In genomic region chr10:93053867-93054266, GRCm38 (mm10) we compare ENCODE assay signal across 11 mouse cellular contexts.
"Had no signal": no experiment of that assay in that cellular context is flagged by ENCODE, and none has a peak within 500 bp of the region (broad histone marks: within the 10 kb centered on the region; RNA-seq: fewer than 3 reads in every experiment).

No protein-coding gene starts in this region.

- H3K4me3 ChIP-seq: limb, embryonic 13.5 days; midbrain, embryonic 12.5 days; neural tube, embryonic 13.5 days had no signal

- ATAC-seq: midbrain, embryonic 16.5 days had no signal

- H3K27ac ChIP-seq: limb, embryonic 13.5 days; liver, embryonic 14.5 days; midbrain, embryonic 12.5 days; neural tube, embryonic 13.5 days; stomach, postnatal 0 days had no signal

- DNase-seq: kidney, adult 18-20 months; kidney, postnatal 10 days; left cerebral cortex, postnatal 4 days; lung, adult 18-20 months; thymus, postnatal 4 days had no signal
